Mouse (Mus musculus) forebrain, embryonic 15.5 days (tissue): ENCODE results near the gene Ptger4. TPM values are rescaled to one million over a fixed set of nuclear protein-coding genes. Genes with fewer than 3 reads are reported as not detected.

Source experiments
- ATAC-seq: fragments of 200-750 bp; cut with Nextera tagmentation; replicated peaks from 2 replicates; pipeline ENCODE4 v1.8.0; 2017; ENCODE audit warnings: mild to moderate bottlenecking, moderate TSS enrichment, moderate library complexity
- H3K27ac ChIP-seq: fragments of 300-500 bp; sonication (generic); replicated peaks from 2 replicates; pipeline ENCODE4 v1.5.1; 2015; ENCODE audit warnings: mild to moderate bottlenecking, inconsistent platforms
- H3K27me3 ChIP-seq: fragments of 300-500 bp; sonication (generic); 2 replicates; pipeline ENCODE4 v1.6.1; 2015; ENCODE audit warnings: inconsistent platforms
- H3K36me3 ChIP-seq: fragments of 300-500 bp; sonication (generic); 2 replicates; pipeline ENCODE4 v1.6.1; 2015; ENCODE audit warnings: mild to moderate bottlenecking, inconsistent platforms
- H3K4me1 ChIP-seq: fragments of 300-500 bp; sonication (generic); 2 replicates; pipeline ENCODE4 v1.6.1; 2015; ENCODE audit warnings: inconsistent platforms
- H3K4me2 ChIP-seq: fragments of 300-500 bp; sonication (generic); replicated peaks from 2 replicates; pipeline ENCODE4 v1.6.1; 2015; ENCODE audit warnings: mild to moderate bottlenecking, inconsistent platforms
- H3K4me3 ChIP-seq: fragments of 300-500 bp; sonication (generic); 2 replicates; pipeline ENCODE4 v1.5.1; 2015; ENCODE audit warnings: mild to moderate bottlenecking, inconsistent platforms
- H3K9ac ChIP-seq: fragments of 300-500 bp; sonication (generic); replicated peaks from 2 replicates; pipeline ENCODE4 v1.6.1; 2015; ENCODE audit warnings: mild to moderate bottlenecking, inconsistent platforms
- H3K9me3 ChIP-seq: fragments of 300-500 bp; sonication (generic); 2 replicates; pipeline ENCODE4 v1.6.1; 2016; ENCODE audit warnings: inconsistent platforms
- WGBS: fragments of 180-500 bp; shearing (Covaris S2); methylation state at CpG from one replicate; pipeline ENCODE4 v1.1.7; 2015; ENCODE audit warnings: mixed read lengths; 5-methylcytosine and 5-hydroxymethylcytosine counted together
- polyA plus RNA-seq: library from polyadenylated mRNA; unstranded; fragments of >200 nt; fragmentation: Nextera tagmentation; extraction: Ambion mirVana; gene quantifications from 2 replicates; pipeline ENCODE4 v1.2.1, GENCODE M21; 2015

The Ptger4 gene
- polyA plus RNA-seq, 1 experiment from 2014 or later, result 0.50 TPM

DNA sequence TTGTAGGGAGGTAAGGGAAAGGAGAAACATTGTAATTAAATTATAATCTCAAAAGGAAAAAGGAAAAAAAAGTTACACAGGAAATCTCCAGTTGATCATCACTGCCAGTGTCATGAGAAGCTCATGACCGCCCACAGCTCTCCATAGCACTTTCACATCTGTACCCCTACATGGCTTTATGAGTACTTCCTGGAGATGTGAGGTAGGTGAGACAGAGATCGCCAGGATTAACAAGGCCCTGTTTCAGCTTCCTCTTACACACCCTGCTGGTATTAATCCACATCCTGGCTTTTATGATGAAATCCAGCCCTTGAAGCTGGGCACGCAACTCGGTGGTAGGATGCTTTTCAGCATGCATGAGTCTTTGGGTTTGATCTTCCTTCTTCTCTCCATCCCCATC, 6.2 kb upstream of the Ptger4 start:
- no peak overlapping the region for H3K27ac ChIP-seq
- no peak overlapping the region for H3K4me3 ChIP-seq
- no peak for ATAC-seq

DNA sequence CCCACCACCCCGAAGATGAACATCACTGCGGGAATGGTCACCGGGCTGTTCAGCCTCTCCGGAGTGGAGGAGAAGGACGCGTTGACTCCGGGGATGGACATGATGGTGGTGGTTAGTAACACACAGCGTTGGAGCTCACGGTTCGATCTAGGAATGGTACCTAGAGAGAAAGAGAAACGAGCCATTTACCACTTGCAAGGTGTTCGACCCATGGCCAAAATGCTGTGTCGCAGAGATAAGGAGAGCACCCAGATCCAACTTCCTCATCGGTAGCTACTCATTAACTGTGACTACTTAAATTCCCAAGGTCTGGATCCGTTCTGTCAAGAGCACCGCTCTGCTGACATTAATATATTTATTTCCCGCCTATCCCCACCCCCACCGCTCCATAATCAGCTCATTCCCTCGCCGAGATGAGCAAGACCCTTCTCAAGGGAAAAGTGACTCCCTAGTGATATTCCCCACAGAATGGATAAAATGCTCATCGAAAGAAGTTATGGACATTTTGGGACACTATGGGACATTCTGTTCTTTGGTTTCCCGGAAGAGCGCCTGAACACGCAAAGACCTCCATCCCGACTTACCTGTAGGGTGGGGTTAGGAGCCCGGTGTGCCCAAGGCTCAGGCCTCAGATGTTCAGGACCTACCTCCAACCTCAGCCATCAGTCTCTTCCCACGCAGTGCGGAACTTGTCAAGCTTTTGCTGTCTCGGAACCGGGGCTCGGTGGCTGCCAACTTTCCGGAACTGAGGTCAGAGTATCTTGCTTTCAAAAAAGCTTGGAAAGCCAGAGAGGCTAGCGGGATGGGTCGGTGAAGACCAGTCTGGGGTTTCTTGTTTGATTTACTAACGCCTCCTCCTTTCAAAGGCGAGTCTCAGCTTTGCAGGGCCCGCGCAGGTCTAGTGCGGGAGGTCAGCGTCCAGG, 690 bp downstream of the Ptger4 start:
- peaks cover 47% of the 10 kb centered on the region for H3K27me3 ChIP-seq
- WGBS, result 8% methylated on average over 40 of the region's 40 CpGs

More for the DNA sequence above, 6.2 kb upstream of the Ptger4 start:
- Histone ChIP-seq H3K9me3 (no peaks in the 10 kb centered on the region), H3K9ac (no peak overlapping the region), H3K4me1 (no peaks in the 10 kb centered on the region), H3K36me3 (no peaks in the 10 kb centered on the region), H3K4me2 (no peak overlapping the region), H3K27me3 (peaks cover 7% of the 10 kb centered on the region)
- 90% methylated on average over 4 of the region's 4 CpGs for WGBS

DNA sequence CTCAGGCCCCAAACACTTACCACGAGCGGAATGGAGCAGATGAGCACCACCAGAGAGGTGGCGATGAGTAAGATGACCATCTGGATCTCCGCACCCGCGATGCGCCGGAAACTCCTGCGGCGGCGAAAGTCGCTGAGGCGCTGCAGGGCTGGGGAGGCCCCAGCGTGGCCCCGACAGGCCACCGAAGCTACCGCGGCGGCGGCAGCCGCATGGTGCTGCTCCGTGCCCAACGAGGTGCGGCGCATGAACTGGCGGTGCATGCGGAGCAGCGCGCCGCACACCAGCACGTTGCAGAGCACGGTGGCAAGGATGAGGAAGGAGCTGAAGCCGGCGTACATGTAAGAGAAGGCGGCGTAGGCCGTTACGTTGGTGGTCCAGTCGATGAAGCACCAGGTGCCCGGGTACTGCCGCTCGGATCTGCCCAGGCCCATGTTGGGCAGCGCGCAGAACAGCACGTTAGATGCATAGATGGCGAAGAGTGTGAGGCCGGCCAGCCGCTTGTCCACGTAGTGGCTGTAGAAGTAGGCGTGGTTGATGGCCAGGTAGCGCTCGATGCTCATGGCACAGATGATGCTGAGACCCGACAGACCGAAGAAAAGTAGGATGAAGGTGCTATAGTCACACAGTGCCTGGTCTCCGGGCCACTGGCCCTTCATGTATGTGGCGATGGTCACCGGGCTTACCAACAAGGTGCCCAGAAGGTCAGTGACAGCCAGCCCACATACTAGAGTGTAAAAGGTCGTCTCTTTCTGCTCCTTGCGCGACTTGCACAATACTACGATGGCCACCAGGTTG, 1.5 kb downstream of the Ptger4 start:
- peak overlapping the region; percentile 47 for H3K4me3 ChIP-seq
- peaks cover 33% of the 10 kb centered on the region for H3K4me1 ChIP-seq
- peak overlapping the region; percentile 94 for H3K4me2 ChIP-seq
- peak; percentile 71 for ATAC-seq
- H3K36me3 ChIP-seq, result no peaks in the 10 kb centered on the region
- H3K9me3 ChIP-seq, result no peaks in the 10 kb centered on the region
- H3K27ac ChIP-seq, result no peak overlapping the region
- 2% methylated on average over 61 of the region's 61 CpGs for WGBS
- H3K9ac ChIP-seq, result peak overlapping the region; percentile 47
- peaks cover 47% of the 10 kb centered on the region for H3K27me3 ChIP-seq

More for the DNA sequence above, 690 bp downstream of the Ptger4 start:
- H3K9ac ChIP-seq, result no peak overlapping the region
- no peaks in the 10 kb centered on the region for H3K9me3 ChIP-seq
- peak overlapping the region; percentile 94 for H3K4me2 ChIP-seq
- H3K27ac ChIP-seq, result no peak overlapping the region
- peaks cover 33% of the 10 kb centered on the region for H3K4me1 ChIP-seq
- peak; percentile 1; the same call in 1 of the 2 replicates for ATAC-seq
- H3K4me3 ChIP-seq, result peak overlapping the region; percentile 63
- no peaks in the 10 kb centered on the region for H3K36me3 ChIP-seq

DNA sequence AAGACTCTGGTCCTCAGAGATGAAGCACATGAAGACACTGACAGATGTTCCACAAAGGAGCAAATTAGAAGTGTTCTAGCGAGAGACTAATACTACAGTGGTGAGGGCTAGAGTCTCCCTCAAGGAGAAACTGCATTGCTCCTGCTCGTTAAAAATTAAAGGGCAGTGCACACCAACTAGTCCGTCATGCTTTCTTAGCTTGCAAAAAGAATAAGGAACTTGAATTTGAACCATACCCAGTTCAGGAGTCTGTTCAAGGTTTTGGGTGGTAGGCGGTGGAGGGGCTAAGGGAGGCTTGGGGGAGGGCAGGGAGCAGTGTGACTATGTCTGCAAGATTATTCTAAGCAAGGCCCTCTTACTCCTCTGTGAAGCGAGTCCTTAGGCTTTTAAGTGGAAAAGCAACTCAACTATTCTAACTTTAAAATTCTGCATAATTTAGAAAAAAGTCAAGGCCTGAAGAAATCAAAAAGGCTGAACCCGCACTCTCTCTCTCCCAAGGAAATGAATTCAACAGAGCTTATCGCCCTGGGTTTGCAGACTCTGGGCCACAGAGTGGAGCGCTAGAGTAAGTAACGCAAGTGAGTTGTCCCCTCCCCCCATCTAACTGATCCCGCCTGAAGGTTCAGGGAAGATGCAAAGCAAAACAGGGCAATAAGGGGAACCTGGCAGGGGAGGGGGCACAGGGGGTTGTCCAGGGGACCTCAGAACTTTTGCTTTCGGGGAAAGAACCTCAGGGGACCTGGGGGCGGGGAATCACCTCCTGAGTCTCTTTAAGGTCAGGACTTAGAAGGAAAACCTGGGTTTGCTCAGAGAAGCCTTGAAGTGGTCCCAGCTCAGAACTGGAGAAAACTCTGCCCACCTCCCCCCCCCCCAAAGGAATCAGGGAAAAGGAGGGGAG, 2.4 kb downstream of the Ptger4 start:
- peaks cover 47% of the 10 kb centered on the region for H3K27me3 ChIP-seq
- peak overlapping the region; percentile 47 for H3K9ac ChIP-seq
- H3K4me1 ChIP-seq, result peaks cover 33% of the 10 kb centered on the region
- H3K9me3 ChIP-seq, result no peaks in the 10 kb centered on the region
- peak overlapping the region; percentile 94 for H3K4me2 ChIP-seq
- peak overlapping the region; percentile 47 for H3K4me3 ChIP-seq
- 19% methylated on average over 12 of the region's 12 CpGs for WGBS
- no peaks in the 10 kb centered on the region for H3K36me3 ChIP-seq
- ATAC-seq, result peak; percentile 32
- H3K27ac ChIP-seq, result no peak overlapping the region

DNA sequence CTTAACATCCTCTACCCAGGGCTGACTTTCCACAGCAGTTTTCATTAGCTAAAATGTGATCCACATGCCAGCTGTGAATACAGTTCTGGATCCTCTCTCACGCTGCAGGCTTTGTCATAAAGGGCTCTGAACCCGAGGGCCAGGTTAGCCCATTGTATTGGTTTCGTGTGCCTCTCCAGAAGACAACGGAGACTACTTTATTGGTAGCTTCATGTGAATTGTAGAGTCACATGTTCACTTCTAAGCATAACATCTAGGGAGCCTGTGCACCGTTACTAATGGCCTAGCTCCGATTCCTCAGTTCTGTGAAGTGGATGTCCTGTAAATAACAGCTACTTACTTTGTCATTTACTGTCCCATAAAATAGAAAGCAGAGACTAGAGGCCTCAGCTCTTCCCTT, 3.6 kb downstream of the Ptger4 start:
- Histone ChIP-seq H3K9ac (no peak overlapping the region), H3K27ac (no peak overlapping the region), H3K4me2 (no peak overlapping the region), H3K4me3 (no peak overlapping the region), H3K4me1 (peaks cover 33% of the 10 kb centered on the region), H3K9me3 (no peaks in the 10 kb centered on the region), H3K27me3 (peaks cover 41% of the 10 kb centered on the region), H3K36me3 (no peaks in the 10 kb centered on the region)
- WGBS, result 83% methylated on average over 6 of the region's 6 CpGs
- ATAC-seq, result no peak

DNA sequence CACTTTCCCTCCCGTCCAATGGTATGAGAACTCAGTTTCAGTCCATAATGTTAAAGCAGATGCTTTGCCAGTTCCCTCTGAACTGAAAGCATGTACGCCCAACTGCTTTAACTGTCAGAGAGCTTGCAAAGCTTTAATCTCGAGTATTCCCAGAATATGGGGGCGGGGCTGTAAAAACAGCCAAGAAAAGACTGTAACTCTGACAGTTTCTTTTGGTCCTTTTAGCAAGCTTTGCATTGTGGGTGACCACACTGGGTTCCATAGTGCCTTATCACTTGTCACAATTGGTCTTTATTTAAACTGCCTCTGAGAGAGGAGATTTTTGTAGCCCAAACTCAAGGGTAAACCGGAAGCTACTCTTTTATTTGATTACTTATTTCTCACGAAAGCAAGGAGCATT, 4.1 kb downstream of the Ptger4 start:
- Histone ChIP-seq H3K4me1 (peaks cover 33% of the 10 kb centered on the region), H3K27ac (no peak overlapping the region), H3K9ac (no peak overlapping the region), H3K36me3 (no peaks in the 10 kb centered on the region), H3K4me3 (no peak overlapping the region), H3K9me3 (no peaks in the 10 kb centered on the region), H3K4me2 (no peak overlapping the region), H3K27me3 (peaks cover 40% of the 10 kb centered on the region)
- 68% methylated on average over 6 of the region's 6 CpGs for WGBS
- ATAC-seq, result no peak

DNA sequence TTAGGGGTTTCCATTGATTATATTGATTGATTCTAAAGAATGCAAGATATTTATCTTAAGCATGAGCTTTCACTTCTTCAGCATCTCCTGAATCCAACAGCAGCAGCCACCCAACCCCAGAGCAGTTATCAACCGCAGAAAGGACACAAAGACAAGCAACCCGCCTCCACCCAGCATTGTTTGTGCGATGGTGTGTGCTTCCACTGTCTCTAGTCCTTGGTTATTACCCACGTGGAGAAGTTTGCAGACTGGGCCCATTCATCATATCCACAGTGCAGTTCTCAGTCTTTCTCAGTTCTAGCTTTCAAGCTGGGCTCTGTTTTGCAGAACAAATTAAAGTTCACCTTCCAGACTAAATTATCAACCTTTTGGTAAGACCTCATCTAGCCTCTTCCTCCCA, 4.6 kb downstream of the Ptger4 start:
- H3K27me3 ChIP-seq, result peaks cover 35% of the 10 kb centered on the region
- no peak overlapping the region for H3K9ac ChIP-seq
- no peaks in the 10 kb centered on the region for H3K9me3 ChIP-seq
- H3K36me3 ChIP-seq, result no peaks in the 10 kb centered on the region
- H3K4me1 ChIP-seq, result peaks cover 27% of the 10 kb centered on the region
- ATAC-seq, result no peak
- H3K4me2 ChIP-seq, result no peak overlapping the region
- no peak overlapping the region for H3K27ac ChIP-seq
- no peak overlapping the region for H3K4me3 ChIP-seq
- 75% methylated on average over 4 of the region's 4 CpGs for WGBS

DNA sequence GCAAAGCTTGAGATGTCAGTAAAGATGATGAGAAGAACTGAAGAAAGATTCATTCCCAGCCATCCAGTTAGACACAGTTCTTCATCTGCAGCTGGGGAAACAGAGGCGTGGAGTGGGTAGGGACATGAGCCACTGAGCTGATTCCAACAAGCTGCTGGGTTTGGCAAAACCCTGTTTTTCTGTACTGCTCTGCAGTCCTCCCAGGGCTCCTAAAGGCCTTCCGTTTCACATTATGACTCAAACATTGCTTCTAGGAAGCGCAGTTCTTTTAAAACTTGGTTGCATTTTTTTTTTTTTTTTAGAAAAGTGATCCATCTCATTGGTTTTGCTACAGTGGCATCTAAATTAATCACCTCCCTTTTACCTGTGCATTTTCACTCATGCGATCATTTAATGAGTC, 5.4 kb downstream of the Ptger4 start:
- Histone ChIP-seq H3K27me3 (peaks cover 26% of the 10 kb centered on the region), H3K9me3 (no peaks in the 10 kb centered on the region), H3K4me2 (no peak overlapping the region), H3K36me3 (no peaks in the 10 kb centered on the region), H3K4me1 (peaks cover 19% of the 10 kb centered on the region), H3K4me3 (no peak overlapping the region), H3K9ac (no peak overlapping the region), H3K27ac (no peak overlapping the region)
- no peak for ATAC-seq
- 95% methylated on average over 4 of the region's 4 CpGs for WGBS

DNA sequence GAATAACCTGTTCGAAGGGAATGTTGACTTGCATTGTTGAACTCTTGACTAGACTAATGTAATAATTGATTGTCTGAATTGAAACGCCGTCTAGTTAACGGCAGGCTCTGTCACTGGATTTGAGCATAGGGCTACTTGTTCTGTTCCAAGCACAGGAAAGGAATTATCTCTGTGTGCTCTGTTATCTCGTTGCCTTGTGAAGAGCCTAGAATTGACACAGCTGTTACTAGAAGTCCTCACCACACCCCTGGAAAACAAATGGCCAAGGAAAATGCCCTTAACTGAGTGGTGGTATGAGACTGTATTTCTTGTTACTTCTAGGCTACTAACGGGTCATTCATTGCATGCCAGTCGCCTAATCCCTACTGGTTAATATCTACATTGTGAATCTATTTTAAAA, 5.9 kb downstream of the Ptger4 start:
- Histone ChIP-seq H3K9ac (no peak overlapping the region), H3K27ac (no peak overlapping the region), H3K4me1 (peaks cover 14% of the 10 kb centered on the region), H3K4me2 (no peak overlapping the region), H3K27me3 (peaks cover 22% of the 10 kb centered on the region), H3K36me3 (no peaks in the 10 kb centered on the region), H3K9me3 (no peaks in the 10 kb centered on the region), H3K4me3 (no peak overlapping the region)
- 78% methylated on average over 7 of the region's 7 CpGs for WGBS
- no peak for ATAC-seq

DNA sequence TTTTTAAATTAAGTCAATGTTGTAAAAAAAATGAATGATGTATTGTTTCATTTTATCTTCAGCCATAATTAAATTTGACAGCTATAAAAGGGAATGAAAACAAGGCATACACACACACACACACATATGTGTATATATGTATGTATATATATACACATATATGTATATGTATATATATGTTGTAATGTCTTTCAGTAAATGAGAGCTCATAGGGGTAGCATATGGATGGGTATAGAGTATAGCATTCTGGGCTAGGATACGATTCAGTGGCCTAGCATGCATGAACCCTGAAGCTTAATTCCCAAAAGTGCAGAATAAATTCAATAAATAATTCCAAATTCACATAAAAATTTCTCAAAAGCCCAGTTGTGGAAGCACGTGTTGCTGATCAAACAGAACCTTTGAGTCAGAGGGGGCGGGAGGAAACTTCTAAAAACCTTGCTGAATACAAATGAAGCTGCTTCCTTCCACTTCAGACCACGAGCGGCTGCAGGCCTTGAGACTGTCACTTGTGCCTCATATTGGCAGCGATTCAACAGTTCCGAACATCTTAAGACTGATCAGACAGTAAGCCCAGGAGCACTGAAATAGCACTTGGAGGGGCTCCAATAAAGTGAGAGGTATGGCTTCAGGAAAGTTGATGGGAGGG, 6.9 kb downstream of the Ptger4 start:
- 46% methylated on average over 7 of the region's 7 CpGs for WGBS
- no peaks in the 10 kb centered on the region for H3K9me3 ChIP-seq
- peaks cover 5% of the 10 kb centered on the region for H3K4me1 ChIP-seq
- H3K4me3 ChIP-seq, result no peak overlapping the region
- 0 out of 2 replicates have a peak, but pooled peaks have one; percentile 30 for ATAC-seq
- H3K27me3 ChIP-seq, result peaks cover 12% of the 10 kb centered on the region
- H3K4me2 ChIP-seq, result no peak overlapping the region
- H3K36me3 ChIP-seq, result no peaks in the 10 kb centered on the region
- H3K27ac ChIP-seq, result no peak overlapping the region
- no peak overlapping the region for H3K9ac ChIP-seq

DNA sequence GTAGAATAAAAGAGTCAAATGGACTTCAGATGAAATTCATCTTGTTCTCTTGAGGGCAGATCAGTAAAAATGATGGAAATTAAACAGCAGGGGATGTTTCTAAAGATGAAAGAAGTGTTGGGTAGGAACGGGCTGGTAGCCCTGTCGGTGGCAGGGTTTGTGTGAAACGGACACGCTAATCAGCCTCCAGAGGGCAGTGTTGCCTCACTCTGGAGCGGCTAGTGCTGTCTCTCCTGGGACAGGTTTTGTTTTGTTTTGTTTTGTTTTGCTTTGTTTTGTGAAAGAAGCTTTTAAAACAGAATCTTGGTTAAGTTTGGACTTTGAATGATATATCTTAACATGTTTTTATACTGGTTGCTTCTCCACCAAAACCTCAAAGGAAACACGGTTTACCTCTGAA, 7.4 kb downstream of the Ptger4 start:
- WGBS, result 15% methylated on average over 6 of the region's 6 CpGs

More for the DNA sequence above, 7.4 kb downstream of the Ptger4 start:
- Histone ChIP-seq H3K36me3 (no peaks in the 10 kb centered on the region), H3K9ac (no peak overlapping the region), H3K9me3 (no peaks in the 10 kb centered on the region), H3K4me2 (no peak overlapping the region), H3K27ac (no peak overlapping the region), H3K27me3 (peaks cover 6% of the 10 kb centered on the region), H3K4me3 (no peak overlapping the region), H3K4me1 (no peaks in the 10 kb centered on the region)
- ATAC-seq, result peak; percentile 83
